Mouse (Mus musculus) cerebellum, adult 2 months (tissue): ENCODE data around the gene Prx. TPM values are rescaled to one million over a fixed set of nuclear protein-coding genes. Genes with fewer than 3 reads are reported as not detected.

Experiments used
- DNase-seq, 2 experiments: peaks; one replicate each; pipeline ENCODE4 v3.0.0; 2021
- H3K27ac ChIP-seq: fragments of 200-500 bp; 2 replicates; pipeline ENCODE4 v1.5.1; 2012; ENCODE audit warnings: low read length, control low read depth, inconsistent platforms; ENCODE audit not compliant: insufficient read depth
- H3K27me3 ChIP-seq: fragments of 200-500 bp; 2 replicates; pipeline ENCODE4 v1.6.1; 2012; ENCODE audit warnings: inconsistent platforms, mild to moderate bottlenecking, low read length, moderate library complexity; ENCODE audit not compliant: control insufficient read depth, insufficient read depth
- H3K4me1 ChIP-seq: fragments of 200-500 bp; 2 replicates; pipeline ENCODE4 v1.6.1; 2011; ENCODE audit warnings: low read length; ENCODE audit not compliant: control insufficient read depth, insufficient read depth
- H3K4me3 ChIP-seq: fragments of 200-500 bp; replicated peaks from 2 replicates; pipeline ENCODE3; 2011; ENCODE audit warnings: mild to moderate bottlenecking, low read depth, low read length, control low read depth; ENCODE audit not compliant: insufficient read depth
- CTCF ChIP-seq: fragments of 200-500 bp; IDR thresholded peaks from 2 replicates; pipeline ENCODE4 v1.5.1; 2011; ENCODE audit warnings: low read depth, mild to moderate bottlenecking, control low read depth, low read length, moderate library complexity, borderline replicate concordance; ENCODE audit not compliant: insufficient read depth
- POLR2A ChIP-seq: fragments of 200-500 bp; IDR thresholded peaks from 2 replicates; pipeline ENCODE4 v1.6.1; 2011; ENCODE audit warnings: low read length, control low read depth, borderline replicate concordance; ENCODE audit not compliant: insufficient read depth
- WGBS: fragments of 180-500 bp; shearing (Covaris S2); methylation state at CpG from one replicate; pipeline ENCODE4 v1.1.7; 2018; 5-methylcytosine and 5-hydroxymethylcytosine counted together
- polyA plus RNA-seq: library from polyadenylated mRNA; depleted of rRNA; stranded (reverse); fragments of >200 nt; gene quantifications from 2 replicates; pipeline ENCODE4 v1.2.3, GENCODE M21; 2012

The Prx gene
- polyA plus RNA-seq, 1 experiment: 0.34 TPM

GRCm38 (mm10) chr7:27541431-27541830 lies 42.3 kb downstream of the Prx start:
- peak in 1 of 2 experiments; percentile 26 for DNase-seq
- WGBS: 66% methylated on average over 16 of the region's 16 CpGs
- H3K27me3 ChIP-seq: no peaks in the 10 kb centered on the region
- no peak for TF ChIP-seq CTCF
- no peak for TF ChIP-seq POLR2A
- no peak overlapping the region for H3K27ac ChIP-seq
- peak overlapping the region; percentile 27 for H3K4me3 ChIP-seq
- peaks cover 14% of the 10 kb centered on the region; the same call in 1 of the 2 replicates for H3K4me1 ChIP-seq

DNA sequence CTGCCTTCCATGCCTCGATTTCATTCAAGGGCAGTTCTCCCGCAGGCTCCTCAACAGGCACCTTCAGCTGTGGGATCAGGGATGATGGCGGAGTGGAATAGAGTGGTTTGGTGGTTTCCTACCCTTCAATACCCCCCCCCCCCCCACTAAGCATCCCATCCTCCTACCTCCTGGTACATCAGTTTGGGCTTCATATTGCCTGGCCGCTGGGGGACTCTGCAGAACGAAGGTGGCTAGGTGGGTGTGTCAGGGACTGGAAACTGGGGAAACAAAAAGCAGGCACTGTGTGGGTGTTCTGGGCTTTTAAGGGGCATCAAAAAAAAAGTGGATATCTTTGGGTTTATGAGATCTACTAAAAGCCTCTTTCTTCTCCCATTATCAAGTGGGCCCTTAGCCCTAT lies 42.8 kb downstream of the Prx start:
- Histone ChIP-seq H3K27me3 (no peaks in the 10 kb centered on the region), H3K27ac (no peak overlapping the region), H3K4me3 (peak overlapping the region; percentile 92), H3K4me1 (peaks cover 14% of the 10 kb centered on the region; the same call in 1 of the 2 replicates)
- no peak for TF ChIP-seq CTCF
- TF ChIP-seq POLR2A: no peak
- 72% methylated on average over 5 of the region's 5 CpGs for WGBS
- DNase-seq: no peak

- DNase-seq: peak; percentile 85 to 87
- Histone ChIP-seq H3K4me3 (peak overlapping the region; percentile 92), H3K4me1 (peaks cover 14% of the 10 kb centered on the region; the same call in 1 of the 2 replicates), H3K27me3 (no peaks in the 10 kb centered on the region), H3K27ac (no peak overlapping the region)
- WGBS: under 1% methylated on average over 30 of the region's 30 CpGs
- TF ChIP-seq POLR2A (peak; percentile 88), CTCF (no peak)
Measured at GRCm38 (mm10) chr7:27542392-27543033, 43.4 kb downstream of the Prx start.

DNA sequence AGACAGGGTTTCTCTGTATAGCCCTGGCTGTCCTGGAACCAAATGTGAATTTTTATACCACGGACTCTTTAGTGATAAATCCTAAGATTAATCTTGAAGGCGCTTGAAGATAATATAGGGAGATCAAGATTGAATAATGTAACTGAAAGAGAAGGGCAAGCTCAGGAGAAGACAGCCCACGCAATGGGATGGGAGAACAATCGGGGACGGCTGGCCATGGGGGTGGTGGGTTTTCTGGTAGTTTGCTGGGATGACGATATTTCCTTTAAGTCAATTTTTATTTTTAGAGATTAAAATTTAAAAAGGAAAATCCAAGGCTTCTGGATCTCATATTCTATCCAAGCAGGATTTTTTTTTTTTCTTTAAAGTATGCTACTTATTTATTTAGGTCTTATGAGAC lies 43.9 kb downstream of the Prx start:
- DNase-seq: no peak
- Histone ChIP-seq H3K4me3 (peak overlapping the region; percentile 92), H3K27me3 (no peaks in the 10 kb centered on the region), H3K27ac (no peak overlapping the region), H3K4me1 (peaks cover 14% of the 10 kb centered on the region; the same call in 1 of the 2 replicates)
- no peak for TF ChIP-seq POLR2A
- TF ChIP-seq CTCF: no peak
- WGBS: 35% methylated on average over 6 of the region's 6 CpGs

- 98% methylated on average over 4 of the region's 4 CpGs for WGBS
- H3K27me3 ChIP-seq: no peaks in the 10 kb centered on the region
- H3K4me3 ChIP-seq: no peak overlapping the region
- TF ChIP-seq POLR2A (no peak), CTCF (no peak)
- H3K4me1 ChIP-seq: peaks cover 14% of the 10 kb centered on the region; the same call in 1 of the 2 replicates
- H3K27ac ChIP-seq: no peak overlapping the region
- no peak for DNase-seq
Measured at GRCm38 (mm10) chr7:27543851-27544250, 44.7 kb downstream of the Prx start.

- no peak overlapping the region for H3K27ac ChIP-seq
- H3K4me1 ChIP-seq: peaks cover 14% of the 10 kb centered on the region; the same call in 1 of the 2 replicates
- H3K4me3 ChIP-seq: no peak overlapping the region
- no peak for TF ChIP-seq POLR2A
- no peak for TF ChIP-seq CTCF
- WGBS: 56% methylated on average over 12 of the region's 12 CpGs
- no peak for DNase-seq
- H3K27me3 ChIP-seq: no peaks in the 10 kb centered on the region
Measured at GRCm38 (mm10) chr7:27544675-27545370, 45.7 kb downstream of the Prx start.

DNA sequence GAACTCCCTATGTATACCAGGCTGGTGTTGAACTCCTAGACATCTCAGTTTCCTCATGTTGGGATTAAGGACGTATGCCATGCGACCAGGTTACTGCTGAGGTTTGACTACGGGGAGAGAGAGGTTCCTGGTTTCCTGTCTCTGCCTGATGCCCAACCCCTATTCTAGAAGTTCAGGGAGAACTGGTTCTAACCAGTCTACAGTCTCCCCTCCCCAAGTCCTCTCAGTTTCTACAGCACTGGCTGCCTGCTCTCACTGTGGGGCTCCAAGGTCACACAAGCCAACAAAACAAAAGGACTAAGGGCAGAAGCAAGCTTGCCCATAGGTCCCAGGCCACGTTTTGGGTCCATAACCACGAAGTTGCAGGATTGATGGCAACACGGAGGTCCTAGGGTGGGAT lies 50.5 kb downstream of the Prx start:
- Histone ChIP-seq H3K4me1 (peaks cover 4% of the 10 kb centered on the region; the same call in 1 of the 2 replicates), H3K27ac (no peak overlapping the region), H3K4me3 (no peak overlapping the region), H3K27me3 (no peaks in the 10 kb centered on the region)
- no peak for TF ChIP-seq CTCF
- no peak for TF ChIP-seq POLR2A
- no peak for DNase-seq
- 82% methylated on average over 6 of the region's 6 CpGs for WGBS

DNA sequence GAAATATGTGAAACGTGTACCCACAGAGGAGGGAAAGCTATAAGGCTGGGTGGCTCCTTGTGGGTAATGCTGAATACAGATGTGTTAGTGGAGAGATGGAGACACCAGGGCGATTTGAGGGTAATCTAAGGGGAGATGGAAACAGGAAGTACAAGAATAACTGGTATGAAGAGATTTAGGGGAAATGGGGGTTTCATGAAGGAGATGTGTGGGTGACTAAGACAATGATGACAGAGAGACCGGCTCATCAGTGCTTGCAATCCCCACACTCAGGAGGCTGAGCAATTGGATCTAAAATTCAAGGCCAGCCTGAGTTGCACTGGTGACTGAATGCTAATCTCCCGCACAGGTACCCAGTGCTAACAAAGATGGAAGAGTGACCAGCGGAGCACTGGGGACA lies 52.9 kb downstream of the Prx start:
- WGBS: 57% methylated on average over 5 of the region's 5 CpGs
- DNase-seq: no peak
- Histone ChIP-seq H3K27ac (no peak overlapping the region), H3K4me3 (peak overlapping the region; percentile 13), H3K27me3 (no peaks in the 10 kb centered on the region), H3K4me1 (no peaks in the 10 kb centered on the region)
- TF ChIP-seq POLR2A (no peak), CTCF (no peak)
